Mouse (Mus musculus) heart, adult 2 months (tissue): ENCODE measurements around the gene Nhp2.

Experiments used
- CTCF ChIP-seq: fragments of 200-600 bp; IDR thresholded peaks from 2 replicates; pipeline ENCODE4 v1.8.1; 2022; ENCODE audit warnings: antibody characterized with exemption, mild to moderate bottlenecking, moderate library complexity
- EP300 ChIP-seq: fragments of 200-500 bp; IDR thresholded peaks from 2 replicates; pipeline ENCODE4 v1.6.1; 2011; ENCODE audit warnings: low read depth, low read length, control low read depth; ENCODE audit not compliant: insufficient read depth

DNA sequence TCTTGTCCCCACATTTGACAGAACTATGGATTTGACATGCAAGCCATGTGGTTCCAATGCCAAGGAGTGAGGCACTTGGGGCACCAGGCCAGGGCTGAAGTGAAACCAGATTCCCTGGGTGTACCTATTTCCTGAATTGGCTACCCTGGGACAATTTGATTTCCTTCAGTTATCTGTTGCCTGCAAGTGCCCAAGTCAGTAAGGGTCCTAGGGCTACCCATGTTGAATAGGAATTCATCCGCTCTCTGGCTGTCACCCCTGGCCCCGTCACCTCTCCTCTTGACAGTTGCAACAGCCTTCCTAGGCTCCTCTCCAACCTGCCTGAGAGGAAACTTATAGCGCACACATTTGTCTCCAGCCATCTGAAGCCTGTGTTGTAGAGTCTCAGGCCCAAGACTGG, 35.4 kb downstream of the Nhp2 start:
- no peak for TF ChIP-seq EP300
- TF ChIP-seq CTCF = no peak
